Mouse (Mus musculus) hindbrain, postnatal 0 days (tissue): ENCODE measurements around the gene Gm28041. TPM values are rescaled to one million over a fixed set of nuclear protein-coding genes. Genes with fewer than 3 reads are reported as not detected.

Source experiments
- ATAC-seq: fragments of 200-750 bp; cut with Nextera tagmentation; 2 replicates; pipeline ENCODE4 v1.8.0; 2017; ENCODE audit warnings: mild to moderate bottlenecking, moderate TSS enrichment, moderate library complexity
- DNase-seq: peaks from one replicate; pipeline ENCODE4 v3.0.0-alpha.2; 2015; ENCODE audit warnings: low spot score
- H3K27ac ChIP-seq: fragments of 300-500 bp; sonication (generic); 2 replicates; pipeline ENCODE4 v1.5.1; 2014; ENCODE audit warnings: mild to moderate bottlenecking
- H3K27me3 ChIP-seq: fragments of 300-500 bp; sonication (generic); 2 replicates; pipeline ENCODE4 v1.6.1; 2014; ENCODE audit warnings: low read length, mixed read lengths; ENCODE audit not compliant: insufficient read depth
- H3K36me3 ChIP-seq: fragments of 300-500 bp; sonication (generic); 2 replicates; pipeline ENCODE4 v1.6.1; 2014; ENCODE audit warnings: low read length, mixed read lengths; ENCODE audit not compliant: insufficient read depth
- H3K4me1 ChIP-seq: fragments of 300-500 bp; sonication (generic); 2 replicates; pipeline ENCODE4 v1.6.1; 2014; ENCODE audit warnings: antibody characterized with exemption, low read length, mixed read lengths; ENCODE audit not compliant: insufficient read depth
- H3K4me2 ChIP-seq: fragments of 300-500 bp; sonication (generic); 2 replicates; pipeline ENCODE4 v1.6.1; 2014; ENCODE audit warnings: low read depth, mild to moderate bottlenecking, low read length, moderate library complexity, mixed read lengths
- H3K4me3 ChIP-seq: fragments of 300-500 bp; sonication (generic); 2 replicates; pipeline ENCODE4 v1.5.1; 2014; ENCODE audit warnings: low read length
- H3K9ac ChIP-seq: fragments of 300-500 bp; sonication (generic); replicated peaks from 2 replicates; pipeline ENCODE4 v1.6.1; 2014; ENCODE audit warnings: mild to moderate bottlenecking, low read length, moderate library complexity, mixed read lengths
- H3K9me3 ChIP-seq: fragments of 300-500 bp; sonication (generic); 2 replicates; pipeline ENCODE4 v1.6.1; 2016; ENCODE audit warnings: low read length, mixed read lengths
- CTCF ChIP-seq: IDR thresholded peaks from 2 replicates; pipeline ENCODE4 v1.5.1; 2016; ENCODE audit warnings: antibody characterized with exemption, control low read depth, low read depth
- WGBS: fragments of 180-500 bp; shearing (Covaris S2); extraction: QIAGEN DNeasy Blood & Tissue Kit; methylation state at CpG from one replicate; pipeline ENCODE4 v1.1.7; 2014; 5-methylcytosine and 5-hydroxymethylcytosine counted together
- polyA plus RNA-seq: library from polyadenylated mRNA; unstranded; fragments of >200 nt; fragmentation: Nextera tagmentation; extraction: Ambion mirVana; gene quantifications from 2 replicates; pipeline ENCODE4 v1.2.1, GENCODE M21; 2015
- total RNA-seq: library from RNA; depleted of rRNA; stranded (reverse); fragments of >200 nt; gene quantifications from 2 replicates; pipeline ENCODE4 v1.2.3, GENCODE M21; 2014; rRNA removed

Gm28041 gene
- total and polyA plus RNA-seq, 2 experiments from 2014 or later = not detected

GRCm38 (mm10) chr13:67332019-67332724, 43.4 kb downstream of the Gm28041 start, which contains the start of gene Zfp595:
Zfp595 (minus strand) TSS chr13:67332570.
- peak; percentile 72 for TF ChIP-seq CTCF
- DNase-seq = peak; percentile 88
- no peaks in the 10 kb centered on the region for H3K27me3 ChIP-seq
- peak within 1 kb of the TSS; percentile 48 for H3K9ac ChIP-seq
- peak; percentile 95 for ATAC-seq
- H3K4me3 ChIP-seq = peak within 1 kb of the TSS; percentile 51
- no peaks in the 10 kb centered on the region for H3K36me3 ChIP-seq
- H3K4me2 ChIP-seq = peak within 1 kb of the TSS; percentile 66
- H3K4me1 ChIP-seq = peaks cover 4% of the 10 kb centered on the region; the same call in 1 of the 2 replicates
- WGBS = 18% methylated on average over 17 of the region's 17 CpGs
- H3K9me3 ChIP-seq = no peaks in the 10 kb centered on the region; the same call in 1 of the 2 replicates
- peak within 1 kb of the TSS; percentile 21; the same call in 1 of the 2 replicates for H3K27ac ChIP-seq

- DNase-seq (peak; percentile 8), ATAC-seq (peak; percentile 60)
- Histone ChIP-seq H3K9me3 (no peaks in the 10 kb centered on the region), H3K4me3 (peak overlapping the region; percentile 80), H3K36me3 (no peaks in the 10 kb centered on the region), H3K4me2 (peak overlapping the region; percentile 84), H3K27me3 (no peaks in the 10 kb centered on the region), H3K27ac (peak overlapping the region; percentile 82), H3K9ac (peak overlapping the region; percentile 77; the same call in 1 of the 2 replicates), H3K4me1 (peaks cover 6% of the 10 kb centered on the region; the same call in 1 of the 2 replicates)
- WGBS = 32% methylated on average over 5 of the region's 5 CpGs
- no peak for TF ChIP-seq CTCF
Measured at GRCm38 (mm10) chr13:67306718-67307117, 68.8 kb downstream of the Gm28041 start.

GRCm38 (mm10) chr13:67305822-67306672, 69.5 kb downstream of the Gm28041 start, which contains the start of gene Zfp457:
Zfp457 (minus strand) TSS chr13:67306485.
- WGBS = 8% methylated on average over 16 of the region's 16 CpGs
- H3K4me2 ChIP-seq = peak within 1 kb of the TSS; percentile 84
- peak within 1 kb of the TSS; percentile 82 for H3K27ac ChIP-seq
- H3K9me3 ChIP-seq = no peaks in the 10 kb centered on the region
- DNase-seq (peak; percentile 96), ATAC-seq (peak; percentile 99)
- peaks cover 6% of the 10 kb centered on the region; the same call in 1 of the 2 replicates for H3K4me1 ChIP-seq
- H3K4me3 ChIP-seq = peak within 1 kb of the TSS; percentile 80
- H3K36me3 ChIP-seq = no peaks in the 10 kb centered on the region
- H3K27me3 ChIP-seq = no peaks in the 10 kb centered on the region
- peak within 1 kb of the TSS; percentile 77 for H3K9ac ChIP-seq
- TF ChIP-seq CTCF = peak; percentile 32

Other genes with a start within 250 kb of the Gm28041 start
- gene Rsl1, start 202.6 kb downstream of the Gm28041 start, total RNA-seq = 3.0 and 7.3 TPM in 2 replicates
- gene Rsl1, start 202.6 kb downstream of the Gm28041 start, polyA plus RNA-seq = 2.3 and 2.8 TPM in 2 replicates
- gene Zfp455, start 181.2 kb downstream of the Gm28041 start, total RNA-seq = 0.79 and 1.0 TPM in 2 replicates
- 0.80 and 1.6 TPM in 2 replicates for gene Zfp455, start 181.2 kb downstream of the Gm28041 start, polyA plus RNA-seq
- gene Zfp458, start 97.3 kb downstream of the Gm28041 start, total RNA-seq = 5.2 and 11.1 TPM in 2 replicates
- 3.2 and 4.3 TPM in 2 replicates for gene Zfp458, start 97.3 kb downstream of the Gm28041 start, polyA plus RNA-seq
- 1.6 and 3.7 TPM in 2 replicates for gene Zfp457, start 69.2 kb downstream of the Gm28041 start, total RNA-seq
- 0.73 and 0.81 TPM in 2 replicates for gene Zfp457, start 69.2 kb downstream of the Gm28041 start, polyA plus RNA-seq
- 2.5 and 4.1 TPM in 2 replicates for gene Zfp595, start 43.2 kb downstream of the Gm28041 start, total RNA-seq
- 0.66 and 0.84 TPM in 2 replicates for gene Zfp595, start 43.2 kb downstream of the Gm28041 start, polyA plus RNA-seq
- gene Gm28044, start 15.2 kb downstream of the Gm28041 start, total RNA-seq = not detected in 2 replicates
- gene Gm28044, start 15.2 kb downstream of the Gm28041 start, polyA plus RNA-seq = 0.51 TPM in 1 of 2 replicates, not detected in the other
- gene Zfp953, start 15.1 kb downstream of the Gm28041 start, total RNA-seq = 0.43 and 0.84 TPM in 2 replicates
- 0.23 and 0.24 TPM in 2 replicates for gene Zfp953, start 15.1 kb downstream of the Gm28041 start, polyA plus RNA-seq
- 0.14 and 0.37 TPM in 2 replicates for gene Zfp456, start 77 bp upstream of the Gm28041 start, total RNA-seq
- gene Zfp456, start 77 bp upstream of the Gm28041 start, polyA plus RNA-seq = 0.24 and 0.33 TPM in 2 replicates
- 1.3 and 2.9 TPM in 2 replicates for gene Zfp429, start 24.1 kb upstream of the Gm28041 start, total RNA-seq
- 1.0 and 2.1 TPM in 2 replicates for gene Zfp429, start 24.1 kb upstream of the Gm28041 start, polyA plus RNA-seq
- 0.78 and 3.0 TPM in 2 replicates for gene Zfp459, start 45.7 kb upstream of the Gm28041 start, total RNA-seq
- 0.63 and 1.6 TPM in 2 replicates for gene Zfp459, start 45.7 kb upstream of the Gm28041 start, polyA plus RNA-seq
- gene Zfp874a, start 75.9 kb upstream of the Gm28041 start, total RNA-seq = 4.0 and 12.6 TPM in 2 replicates
- 3.5 and 3.9 TPM in 2 replicates for gene Zfp874a, start 75.9 kb upstream of the Gm28041 start, polyA plus RNA-seq
- 9.7 and 12.7 TPM in 2 replicates for gene Zfp874b, start 108.5 kb upstream of the Gm28041 start, total RNA-seq
- 2.0 and 2.4 TPM in 2 replicates for gene Zfp874b, start 108.5 kb upstream of the Gm28041 start, polyA plus RNA-seq
- 3.0 and 3.6 TPM in 2 replicates for gene Zfp58, start 124.8 kb upstream of the Gm28041 start, total RNA-seq
- gene Zfp58, start 124.8 kb upstream of the Gm28041 start, polyA plus RNA-seq = 3.7 and 4.4 TPM in 2 replicates
- not detected in 2 replicates for gene Gm26965, start 150.4 kb upstream of the Gm28041 start, total RNA-seq
- 0.45 TPM in 1 of 2 replicates, not detected in the other for gene Gm26965, start 150.4 kb upstream of the Gm28041 start, polyA plus RNA-seq
- 22.8 and 23.4 TPM in 2 replicates for gene Zfp87, start 150.4 kb upstream of the Gm28041 start, total RNA-seq
- gene Zfp87, start 150.4 kb upstream of the Gm28041 start, polyA plus RNA-seq = 27.0 and 33.3 TPM in 2 replicates
- gene Zfp748, start 178.1 kb upstream of the Gm28041 start, total RNA-seq = 14.3 and 23.1 TPM in 2 replicates
- gene Zfp748, start 178.1 kb upstream of the Gm28041 start, polyA plus RNA-seq = 7.6 and 7.8 TPM in 2 replicates
- gene Zfp729b, start 234.0 kb upstream of the Gm28041 start, total RNA-seq = 4.1 and 5.2 TPM in 2 replicates
- 3.1 and 3.3 TPM in 2 replicates for gene Zfp729b, start 234.0 kb upstream of the Gm28041 start, polyA plus RNA-seq